ENCODE assay signal across 9 mouse cellular contexts in the genomic region with DNA sequence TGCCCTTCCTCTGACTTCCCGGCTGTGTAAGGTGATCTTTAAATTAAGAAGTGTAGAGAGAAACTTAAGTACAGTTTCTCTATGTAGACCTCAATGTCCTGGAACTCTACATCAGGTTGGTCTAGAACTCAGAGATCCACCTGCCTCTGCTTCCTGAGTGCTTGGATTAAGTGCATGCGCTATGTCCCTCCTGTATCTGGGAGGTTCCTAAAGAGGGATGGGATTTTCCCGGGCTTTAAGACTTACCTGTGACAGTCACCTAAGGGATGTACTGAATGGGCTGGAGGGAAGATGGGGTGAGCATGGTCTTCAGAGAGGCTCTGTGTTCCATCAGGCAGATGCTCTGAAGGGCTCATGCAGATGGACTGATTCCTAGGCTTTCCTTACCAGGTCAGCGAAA. TPM values are rescaled to one million over a fixed set of nuclear protein-coding genes. Genes with fewer than 3 reads are reported as not detected.
DNase-seq lines count a peak whose midpoint lies in the region; ATAC-seq and TF ChIP-seq lines count a peak whose summit lies in the region.
"Had no signal": no experiment of that assay in that cellular context is flagged by ENCODE, and none has a peak within 500 bp of the region (broad histone marks: within the 10 kb centered on the region; RNA-seq: fewer than 3 reads in every experiment).

No protein-coding gene starts in this region.

- 31% methylated on average over 4 of the region's 4 CpGs for WGBS in kidney, adult 2 months
- 51% methylated on average over 4 of the region's 4 CpGs for WGBS in hindbrain, embryonic 13.5 days
- WGBS in midbrain, embryonic 14.5 days, result 45% methylated on average over 4 of the region's 4 CpGs

- H3K9me3 ChIP-seq in hindbrain, embryonic 13.5 days, result no peaks in the 10 kb centered on the region
- no peaks in the 10 kb centered on the region for H3K9me3 ChIP-seq in midbrain, embryonic 14.5 days (ENCODE audit: control insufficient read depth, low read length)

- peak overlapping the region; percentile 89 for H3K4me2 ChIP-seq in hindbrain, embryonic 13.5 days
- peak overlapping the region; percentile 83 for H3K4me2 ChIP-seq in midbrain, embryonic 14.5 days (ENCODE audit: low read length)

- DNase-seq in kidney, adult 2 months, result no peak
- no peak for DNase-seq in kidney, postnatal 14 days
- DNase-seq in ZHBTc4 (ENCODE audit: low read depth, low spot score), result peak; percentile 38
- no peak for DNase-seq in midbrain, embryonic 14.5 days
- no peak for DNase-seq in urinary bladder, adult 18-20 months (ENCODE audit: low spot score in 2 of 2)
- no peak for DNase-seq in urinary bladder, postnatal 25 days (ENCODE audit: low spot score)

- no peak for TF ChIP-seq POLR2A in kidney, adult 2 months (IDR thresholded peaks at IDR 0.05; ENCODE audit: low read depth, low read length)

- TF ChIP-seq CTCF in kidney, adult 2 months (conservative IDR thresholded peaks at IDR 0.05; ENCODE audit: insufficient read depth, insufficient read length, low read depth, low read length), result no peak

- H3K4me1 ChIP-seq in kidney, adult 2 months (ENCODE audit: control insufficient read depth, insufficient read depth, low read length), result peaks cover 8% of the 10 kb centered on the region; the same call in 1 of the 2 replicates
- peaks cover 23% of the 10 kb centered on the region for H3K4me1 ChIP-seq in hindbrain, embryonic 13.5 days (replicated peaks)
- peaks cover 6% of the 10 kb centered on the region; the same call in 1 of the 2 replicates for H3K4me1 ChIP-seq in midbrain, embryonic 14.5 days (ENCODE audit: control insufficient read depth, insufficient read depth, low read length)

- H3K9ac ChIP-seq in hindbrain, embryonic 13.5 days, result peak overlapping the region; percentile 91
- peak overlapping the region; percentile 80 for H3K9ac ChIP-seq in midbrain, embryonic 14.5 days (replicated peaks; ENCODE audit: low read length)

- H3K4me3 ChIP-seq in kidney, adult 2 months (ENCODE audit: insufficient read depth, low read depth, low read length), result peak overlapping the region; percentile 99
- peak overlapping the region; percentile 85 for H3K4me3 ChIP-seq in hindbrain, embryonic 13.5 days
- H3K4me3 ChIP-seq in midbrain, embryonic 14.5 days (replicated peaks; ENCODE audit: low read depth, low read length), result peak overlapping the region; percentile 71

- ATAC-seq in hindbrain, embryonic 13.5 days (ENCODE audit: low FRiP score), result no peak
- ATAC-seq in midbrain, embryonic 14.5 days (ENCODE audit: low FRiP score, low TSS enrichment), result no peak
- no peak for ATAC-seq in megakaryocyte-erythroid progenitor cell, adult 5-6 weeks (replicated peaks; ENCODE audit: low FRiP score, low TSS enrichment, poor library complexity, severe bottlenecking)

- peaks cover 2% of the 10 kb centered on the region; the same call in 1 of the 2 replicates for H3K36me3 ChIP-seq in kidney, adult 2 months (ENCODE audit: control insufficient read depth, insufficient read depth, low read length)
- H3K36me3 ChIP-seq in hindbrain, embryonic 13.5 days, result peaks cover 42% of the 10 kb centered on the region
- peaks cover 40% of the 10 kb centered on the region for H3K36me3 ChIP-seq in midbrain, embryonic 14.5 days (ENCODE audit: control insufficient read depth, insufficient read depth, low read length)

- no peak overlapping the region for H3K27ac ChIP-seq in kidney, adult 2 months (ENCODE audit: insufficient read depth, low read depth, low read length)
- H3K27ac ChIP-seq in hindbrain, embryonic 13.5 days, result peak overlapping the region; percentile 92; the same call in 1 of the 2 replicates
- H3K27ac ChIP-seq in midbrain, embryonic 14.5 days (replicated peaks; ENCODE audit: low read depth, low read length), result no peak overlapping the region

- no peaks in the 10 kb centered on the region for H3K27me3 ChIP-seq in kidney, adult 2 months (replicated peaks; ENCODE audit: control insufficient read depth, insufficient read depth, low read length)
- peaks cover 16% of the 10 kb centered on the region for H3K27me3 ChIP-seq in hindbrain, embryonic 13.5 days
- peaks cover 9% of the 10 kb centered on the region; the same call in 1 of the 2 replicates for H3K27me3 ChIP-seq in midbrain, embryonic 14.5 days (ENCODE audit: control insufficient read depth, insufficient read depth, low read length)

RNA-seq across cellular contexts. Expression of gene Rpl28, which starts 1.0 kb away (rescaled TPM):
- polyA plus RNA-seq in kidney, adult 2 months (2012; rRNA removed), result 340 and 597 TPM in 2 replicates
- 239 and 250 TPM in 2 replicates for polyA plus RNA-seq in hindbrain, embryonic 13.5 days (2015; fragmentation: Nextera tagmentation; extraction: Ambion mirVana)
- polyA plus RNA-seq in midbrain, embryonic 14.5 days (2014; fragmentation: Nextera tagmentation; extraction: Ambion mirVana), result 149 and 188 TPM in 2 replicates
- 3,204 and 3,219 TPM in 2 replicates for total RNA-seq in megakaryocyte-erythroid progenitor cell, adult 5-6 weeks (2014; fragmentation: Nextera tagmentation)
- total RNA-seq in megakaryocyte-erythroid progenitor cell, adult 5-6 weeks (2017), result 676 and 1,069 TPM in 2 replicates

RNA-seq across cellular contexts. Expression of gene Tmem238, which starts 4.2 kb away (rescaled TPM):
- 57.8 and 87.8 TPM in 2 replicates for polyA plus RNA-seq in kidney, adult 2 months (2012; rRNA removed)
- polyA plus RNA-seq in hindbrain, embryonic 13.5 days (2015; fragmentation: Nextera tagmentation; extraction: Ambion mirVana), result 2.5 and 3.5 TPM in 2 replicates
- 2.7 and 3.5 TPM in 2 replicates for polyA plus RNA-seq in midbrain, embryonic 14.5 days (2014; fragmentation: Nextera tagmentation; extraction: Ambion mirVana)
- 15.1 and 17.8 TPM in 2 replicates for total RNA-seq in megakaryocyte-erythroid progenitor cell, adult 5-6 weeks (2014; fragmentation: Nextera tagmentation)
- total RNA-seq in megakaryocyte-erythroid progenitor cell, adult 5-6 weeks (2017), result 21.3 and 26.1 TPM in 2 replicates

RNA-seq across cellular contexts. Expression of gene Tmem190, which starts 10.9 kb away (rescaled TPM):
- polyA plus RNA-seq in kidney, adult 2 months (2012; rRNA removed), result 0.31 TPM in 1 of 2 replicates, not detected in the other
- not detected in 2 replicates for polyA plus RNA-seq in hindbrain, embryonic 13.5 days (2015; fragmentation: Nextera tagmentation; extraction: Ambion mirVana)
- polyA plus RNA-seq in midbrain, embryonic 14.5 days (2014; fragmentation: Nextera tagmentation; extraction: Ambion mirVana), result not detected in 2 replicates
- total RNA-seq in megakaryocyte-erythroid progenitor cell, adult 5-6 weeks (2014; fragmentation: Nextera tagmentation), result not detected in 2 replicates
- total RNA-seq in megakaryocyte-erythroid progenitor cell, adult 5-6 weeks (2017), result not detected in 2 replicates
- total RNA-seq: gastrocnemius, adult 8-10 months had no signal

RNA-seq across cellular contexts. Expression of gene Il11, which starts 11.0 kb away (rescaled TPM):
- 0.13 and 0.24 TPM in 2 replicates for polyA plus RNA-seq in kidney, adult 2 months (2012; rRNA removed)
- 0.38 and 0.56 TPM in 2 replicates for polyA plus RNA-seq in hindbrain, embryonic 13.5 days (2015; fragmentation: Nextera tagmentation; extraction: Ambion mirVana)
- 0.17 and 0.43 TPM in 2 replicates for polyA plus RNA-seq in midbrain, embryonic 14.5 days (2014; fragmentation: Nextera tagmentation; extraction: Ambion mirVana)
- not detected in 2 replicates for total RNA-seq in megakaryocyte-erythroid progenitor cell, adult 5-6 weeks (2014; fragmentation: Nextera tagmentation)
- total RNA-seq in megakaryocyte-erythroid progenitor cell, adult 5-6 weeks (2017), result 0.15 TPM in 1 of 2 replicates, not detected in the other
- total RNA-seq: gastrocnemius, adult 8-10 months had no signal

RNA-seq across cellular contexts. Expression of gene Ube2s, which starts 18.7 kb away (rescaled TPM):
- polyA plus RNA-seq in kidney, adult 2 months (2012; rRNA removed), result 240 and 301 TPM in 2 replicates
- polyA plus RNA-seq in hindbrain, embryonic 13.5 days (2015; fragmentation: Nextera tagmentation; extraction: Ambion mirVana), result 252 and 267 TPM in 2 replicates
- polyA plus RNA-seq in midbrain, embryonic 14.5 days (2014; fragmentation: Nextera tagmentation; extraction: Ambion mirVana), result 290 and 338 TPM in 2 replicates
- total RNA-seq in megakaryocyte-erythroid progenitor cell, adult 5-6 weeks (2014; fragmentation: Nextera tagmentation), result 291 and 381 TPM in 2 replicates
- total RNA-seq in megakaryocyte-erythroid progenitor cell, adult 5-6 weeks (2017), result 146 and 204 TPM in 2 replicates

Comparison
In these comparisons a context has a peak if more than half of its experiments do, and no peak if none do; other contexts are left out.
1. RNA of gene Tmem238, which starts 4.2 kb away (polyA plus RNA-seq): 57.8 to 87.8 TPM in kidney, adult 2 months; 2.7 to 3.5 TPM in midbrain, embryonic 14.5 days and 2.5 to 3.5 TPM in hindbrain, embryonic 13.5 days; every median in the first group is over 10 times any median in the second.
2. Peak in every context shown above with its lines, with median percentiles within 50 percentile points of each other: H3K4me3 ChIP-seq.